Mouse (Mus musculus): Measurements from ENCODE around the gene Acvrl1. TPM values are rescaled to one million over a fixed set of nuclear protein-coding genes. Genes with fewer than 3 reads are reported as not detected.
A peak's percentile ranks its signal among the peaks of the same experiment; 100 is the strongest.

Acvrl1 gene
- total RNA-seq, 2 experiments from 2014 or later = 8.2 to 27.6 TPM

DNA sequence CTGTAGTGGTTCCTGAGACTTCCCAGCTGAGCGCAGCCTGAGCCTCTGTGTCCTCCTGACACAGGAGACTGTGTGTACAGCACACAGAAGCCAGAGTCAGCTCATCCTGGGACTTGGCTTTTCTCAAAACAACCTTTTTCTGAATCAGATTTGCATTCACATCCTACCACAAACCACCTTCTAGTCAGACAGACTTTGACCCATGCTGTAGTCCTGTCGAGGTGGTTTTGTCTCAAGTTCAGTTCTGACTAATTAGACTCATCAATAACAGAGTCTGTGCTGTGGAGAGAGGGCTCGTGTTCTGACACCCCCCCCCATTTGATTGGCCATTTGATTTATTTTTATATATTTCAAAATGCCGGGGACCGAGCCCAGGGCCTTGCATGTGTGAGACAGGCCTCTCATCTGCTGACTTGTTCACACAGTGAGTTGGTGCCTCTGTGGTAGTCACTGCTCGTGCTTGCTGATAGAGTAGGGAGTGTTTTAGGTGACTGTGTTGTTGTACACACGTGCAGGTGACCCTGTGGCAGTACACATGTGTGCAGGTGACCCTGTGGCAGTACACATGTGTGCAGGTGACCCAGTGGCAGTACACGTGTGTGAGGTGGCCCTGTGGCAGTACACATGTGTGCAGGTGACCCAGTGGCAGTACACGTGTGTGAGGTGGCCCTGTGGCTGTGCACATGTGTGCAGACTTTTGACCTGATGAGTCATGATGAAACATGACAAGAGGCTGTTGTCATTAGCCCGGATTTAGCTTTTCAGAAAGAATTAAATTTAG is 61.8 kb downstream of the Acvrl1 start:
- no peak for ATAC-seq (ENCODE audit: poor library complexity, severe bottlenecking)

DNA sequence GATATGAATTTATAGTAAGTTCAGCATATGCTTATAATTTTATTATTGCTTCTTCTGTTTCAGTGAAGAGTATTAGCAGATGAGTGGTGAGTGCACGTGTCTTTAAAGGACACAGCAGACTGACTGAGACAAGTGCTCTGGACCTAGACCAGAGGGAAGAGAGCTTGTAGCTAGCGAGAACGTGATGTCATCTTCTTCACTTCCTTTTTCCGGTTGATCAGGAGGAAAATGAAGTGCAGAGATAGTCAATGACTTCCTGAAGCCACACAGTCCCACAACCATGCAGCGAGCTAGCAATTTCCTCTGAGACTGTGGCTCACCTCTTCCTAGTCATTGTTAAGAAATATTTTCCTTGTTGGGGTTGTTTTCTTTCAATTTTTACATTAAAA is 62.4 kb downstream of the Acvrl1 start:
- peak; percentile 51 for ATAC-seq (ENCODE audit: poor library complexity, severe bottlenecking)

DNA sequence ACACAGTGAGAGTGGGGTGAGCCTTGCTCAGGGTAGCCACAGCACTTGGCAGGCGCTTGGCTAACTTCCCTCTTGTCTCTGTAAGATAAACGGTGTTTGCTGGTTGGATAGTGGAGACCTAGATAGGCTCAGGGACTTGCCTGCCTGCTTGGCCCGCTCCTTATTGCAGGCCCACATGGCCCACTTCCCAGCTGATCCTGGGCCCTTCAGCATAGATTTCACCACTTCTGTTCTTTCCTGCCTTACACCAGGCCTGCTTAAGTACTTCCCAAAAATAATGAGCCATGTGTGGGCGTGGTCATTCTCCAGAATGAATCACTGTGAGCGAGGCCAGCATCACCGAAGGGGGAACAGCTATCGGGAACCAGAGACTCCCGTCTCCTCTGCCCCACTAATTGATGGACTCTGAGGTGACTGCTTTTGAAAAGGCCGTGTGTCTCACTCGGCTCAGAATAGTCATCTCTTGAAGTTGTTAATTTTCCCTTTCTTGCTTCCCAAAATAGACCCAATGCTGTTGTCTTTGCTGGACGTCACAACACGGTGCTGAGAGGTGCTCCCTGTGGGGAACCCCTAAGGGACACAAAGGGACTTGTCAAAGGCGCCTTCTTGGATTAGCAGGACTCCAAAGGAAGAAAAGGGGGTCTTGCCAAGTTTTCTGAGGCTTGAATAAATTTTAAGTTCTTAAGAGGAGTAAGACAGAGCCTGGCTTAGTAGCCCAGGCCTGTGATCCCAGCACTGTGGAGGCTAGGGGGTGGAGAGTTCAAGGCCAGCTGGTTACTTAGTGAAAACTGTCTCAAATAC is 63.3 kb downstream of the Acvrl1 start:
- ATAC-seq (ENCODE audit: poor library complexity, severe bottlenecking) = peak; percentile 53

DNA sequence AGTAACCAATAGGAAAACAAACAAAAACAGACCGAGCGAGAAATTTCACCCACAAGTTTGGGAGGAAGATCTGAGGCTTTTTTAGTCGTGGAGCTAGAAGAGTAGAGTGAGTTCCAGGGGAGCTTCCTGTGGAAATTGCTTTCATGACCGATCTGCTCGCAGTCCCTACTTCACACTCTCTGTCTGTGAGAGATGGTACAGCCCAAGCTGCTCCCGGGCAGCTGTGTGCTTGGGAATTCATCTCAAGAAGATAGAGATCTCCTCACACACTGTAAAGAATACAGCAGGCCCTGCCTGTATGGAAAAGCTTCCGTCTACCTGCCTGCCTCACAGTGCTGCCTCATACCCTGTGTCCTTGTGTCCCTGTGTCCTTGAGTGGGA is 63.9 kb downstream of the Acvrl1 start:
- no peak for ATAC-seq (ENCODE audit: poor library complexity, severe bottlenecking)

DNA sequence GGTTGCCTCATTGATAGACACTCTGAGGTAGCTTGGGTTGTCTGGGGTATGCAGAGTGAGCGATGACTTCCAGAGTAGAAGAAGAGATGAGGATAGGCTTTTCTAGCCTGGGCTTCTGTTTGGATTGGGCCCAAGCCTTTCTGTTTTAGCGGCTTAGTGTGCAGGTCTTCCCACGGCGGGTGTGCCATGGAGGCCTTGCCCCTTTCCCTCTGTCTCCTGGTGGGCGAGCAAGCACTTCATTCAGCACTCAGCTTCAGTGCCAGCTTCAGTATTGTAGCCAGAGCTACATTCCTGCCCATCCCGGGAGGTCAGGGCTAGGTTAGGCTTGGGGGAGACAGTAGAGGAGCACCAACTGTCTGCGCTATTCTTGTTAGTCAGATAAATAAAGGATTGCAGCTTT is 64.3 kb downstream of the Acvrl1 start:
- no peak for ATAC-seq (ENCODE audit: poor library complexity, severe bottlenecking)

DNA sequence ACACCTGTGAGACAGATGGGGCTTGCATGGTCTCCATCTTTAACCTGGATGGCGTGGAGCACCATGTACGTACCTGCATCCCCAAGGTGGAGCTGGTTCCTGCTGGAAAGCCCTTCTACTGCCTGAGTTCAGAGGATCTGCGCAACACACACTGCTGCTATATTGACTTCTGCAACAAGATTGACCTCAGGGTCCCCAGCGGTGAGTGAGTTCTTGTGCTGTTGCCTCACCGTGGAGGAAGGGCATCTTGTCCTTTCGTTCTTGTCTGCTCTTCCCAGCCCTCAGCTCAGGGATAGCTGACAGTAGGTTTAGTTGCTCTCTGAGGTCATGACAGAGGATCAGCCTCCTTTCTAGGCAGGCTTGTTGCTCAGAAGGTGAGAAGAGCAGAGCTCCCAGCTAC is 65.6 kb downstream of the Acvrl1 start:
- ATAC-seq (ENCODE audit: poor library complexity, severe bottlenecking) = no peak

Other genes with a start within 250 kb of the Acvrl1 start
- not detected in 2 replicates for gene Gm47841, start 81.1 kb upstream of the Acvrl1 start, total RNA-seq (2015)
- gene Gm47841, start 81.1 kb upstream of the Acvrl1 start, total RNA-seq (2017) = not detected in 2 replicates
- 0.04 TPM in 1 of 2 replicates, not detected in the other for gene Fignl2, start 50.0 kb upstream of the Acvrl1 start, total RNA-seq (2015)
- gene Fignl2, start 50.0 kb upstream of the Acvrl1 start, total RNA-seq (2017) = 0.07 and 0.16 TPM in 2 replicates
- not detected in 2 replicates for gene Ankrd33, start 12.8 kb upstream of the Acvrl1 start, total RNA-seq (2015)
- not detected in 2 replicates for gene Ankrd33, start 12.8 kb upstream of the Acvrl1 start, total RNA-seq (2017)
- gene Acvr1b, start 45.5 kb downstream of the Acvrl1 start, total RNA-seq (2015) = 7.4 and 7.7 TPM in 2 replicates
- gene Acvr1b, start 45.5 kb downstream of the Acvrl1 start, total RNA-seq (2017) = 15.2 and 17.1 TPM in 2 replicates
- gene Grasp, start 95.7 kb downstream of the Acvrl1 start, total RNA-seq (2015) = 0.16 and 0.30 TPM in 2 replicates
- gene Grasp, start 95.7 kb downstream of the Acvrl1 start, total RNA-seq (2017) = 0.29 and 0.85 TPM in 2 replicates
- gene Nr4a1, start 125.7 kb downstream of the Acvrl1 start, total RNA-seq (2015) = 42.1 and 45.0 TPM in 2 replicates
- gene Nr4a1, start 125.7 kb downstream of the Acvrl1 start, total RNA-seq (2017) = 37.0 TPM in 2 replicates
- 8.2 and 12.1 TPM in 2 replicates for gene Atg101, start 155.8 kb downstream of the Acvrl1 start, total RNA-seq (2015)
- 53.3 and 58.0 TPM in 2 replicates for gene Atg101, start 155.8 kb downstream of the Acvrl1 start, total RNA-seq (2017)
- not detected in 2 replicates for gene 6030408B16Rik, start 164.7 kb downstream of the Acvrl1 start, total RNA-seq (2015)
- not detected in 2 replicates for gene 6030408B16Rik, start 164.7 kb downstream of the Acvrl1 start, total RNA-seq (2017)
- gene Krt80, start 241.6 kb downstream of the Acvrl1 start, total RNA-seq (2015) = 44.3 and 45.8 TPM in 2 replicates
- 31.7 and 37.8 TPM in 2 replicates for gene Krt80, start 241.6 kb downstream of the Acvrl1 start, total RNA-seq (2017)

Data from megakaryocyte, adult 5-6 weeks (primary cell).